Mouse (Mus musculus) urinary bladder, adult 18-20 months (tissue): ENCODE data around the gene Slc43a1.
"Not testable (repeated sequence)": the region's sequence is repeated elsewhere in the genome, so short reads cannot be mapped to it uniquely, and the experiment has no call there.

Experiments used
- DNase-seq, 2 experiments: peaks; one replicate each; pipeline ENCODE4 v3.0.0; 2022; ENCODE audit warnings: low spot score in 2 of 2, mixed read lengths in 2 of 2

Slc43a1 gene

GRCm38 (mm10) chr2:84838593-84838949 is at the start of gene Slc43a1:
TSS of gene Slc43a1 (plus strand) at chr2:84838850.
- DNase-seq: no peak

GRCm38 (mm10) chr2:84790418-84790817 is 48.2 kb upstream of the Slc43a1 start:
- DNase-seq: no peak

- DNase-seq: no peak
Measured at GRCm38 (mm10) chr2:84792516-84792915, 46.1 kb upstream of the Slc43a1 start.

GRCm38 (mm10) chr2:84793154-84793553 is 45.5 kb upstream of the Slc43a1 start:
- no peak for DNase-seq

- no peak for DNase-seq
Measured at GRCm38 (mm10) chr2:84793871-84794270, 44.8 kb upstream of the Slc43a1 start.

- DNase-seq: peak; percentile 52 to 67
Measured at GRCm38 (mm10) chr2:84797833-84798492, 40.7 kb upstream of the Slc43a1 start.

GRCm38 (mm10) chr2:84798493-84798921 is 40.1 kb upstream of the Slc43a1 start, which contains the start of gene Ube2l6:
TSS of gene Ube2l6 (plus strand) at chr2:84798828.
- peak; percentile 60 to 74 for DNase-seq

- peak; percentile 36 to 50 for DNase-seq
Measured at GRCm38 (mm10) chr2:84799041-84799561, 39.5 kb upstream of the Slc43a1 start.

- DNase-seq: no peak
Measured at GRCm38 (mm10) chr2:84800304-84800703, 38.3 kb upstream of the Slc43a1 start.

- not testable (repeated sequence) for DNase-seq
Measured at GRCm38 (mm10) chr2:84801223-84801622, 37.4 kb upstream of the Slc43a1 start.

- DNase-seq: no peak
Measured at GRCm38 (mm10) chr2:84803963-84804362, 34.7 kb upstream of the Slc43a1 start.

- DNase-seq: no peak
Measured at GRCm38 (mm10) chr2:84806546-84806945, 32.1 kb upstream of the Slc43a1 start.

- DNase-seq: no peak
Measured at GRCm38 (mm10) chr2:84809330-84809729, 29.3 kb upstream of the Slc43a1 start.

GRCm38 (mm10) chr2:84810526-84810885 is 28.1 kb upstream of the Slc43a1 start:
- no peak for DNase-seq

GRCm38 (mm10) chr2:84810886-84811577 is 27.6 kb upstream of the Slc43a1 start:
- DNase-seq: peak; percentile 54 to 55

GRCm38 (mm10) chr2:84811880-84812279 is 26.8 kb upstream of the Slc43a1 start:
- no peak for DNase-seq

GRCm38 (mm10) chr2:84812676-84813075 is 26.0 kb upstream of the Slc43a1 start:
- no peak for DNase-seq

GRCm38 (mm10) chr2:84819861-84820260 is 18.8 kb upstream of the Slc43a1 start:
- DNase-seq: no peak

- no peak for DNase-seq
Measured at GRCm38 (mm10) chr2:84822552-84822951, 16.1 kb upstream of the Slc43a1 start, which contains the start of gene Smtnl1. TSS of gene Smtnl1 (minus strand) at chr2:84822652.

- no peak for DNase-seq
Measured at GRCm38 (mm10) chr2:84823237-84823636, 15.4 kb upstream of the Slc43a1 start.

GRCm38 (mm10) chr2:84826488-84827282 is 12.0 kb upstream of the Slc43a1 start, which contains the start of gene Timm10:
TSS of gene Timm10 (plus strand) at chr2:84826997.
- DNase-seq: peak; percentile 40 to 85
